Mouse (Mus musculus): ENCODE results near the gene Pgap3.
A peak's percentile ranks its signal among the peaks of the same experiment; 100 is the strongest.

Gene Pgap3

DNA sequence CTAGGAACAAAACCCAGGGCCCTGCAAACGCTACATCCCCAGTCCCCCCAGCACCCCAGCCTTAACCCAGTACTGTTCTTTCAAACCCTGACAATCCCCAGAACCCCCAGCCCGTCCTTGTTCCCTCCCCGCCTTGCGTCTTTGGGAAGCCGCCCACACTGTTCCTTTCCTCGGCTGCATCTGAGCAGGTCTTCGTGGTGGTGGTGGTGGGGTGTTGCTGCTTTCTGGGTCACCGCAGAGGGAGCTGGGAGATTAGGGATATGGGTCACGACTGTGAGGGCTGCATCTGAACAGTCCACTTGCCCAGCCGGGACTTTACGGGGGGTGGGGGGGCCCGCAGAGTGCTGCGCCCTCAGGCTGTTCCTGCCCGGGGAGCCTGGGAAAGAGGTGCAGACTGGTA, 45.8 kb downstream of the Pgap3 start:
- DNase-seq (ENCODE audit: low spot score), result no peak

DNA sequence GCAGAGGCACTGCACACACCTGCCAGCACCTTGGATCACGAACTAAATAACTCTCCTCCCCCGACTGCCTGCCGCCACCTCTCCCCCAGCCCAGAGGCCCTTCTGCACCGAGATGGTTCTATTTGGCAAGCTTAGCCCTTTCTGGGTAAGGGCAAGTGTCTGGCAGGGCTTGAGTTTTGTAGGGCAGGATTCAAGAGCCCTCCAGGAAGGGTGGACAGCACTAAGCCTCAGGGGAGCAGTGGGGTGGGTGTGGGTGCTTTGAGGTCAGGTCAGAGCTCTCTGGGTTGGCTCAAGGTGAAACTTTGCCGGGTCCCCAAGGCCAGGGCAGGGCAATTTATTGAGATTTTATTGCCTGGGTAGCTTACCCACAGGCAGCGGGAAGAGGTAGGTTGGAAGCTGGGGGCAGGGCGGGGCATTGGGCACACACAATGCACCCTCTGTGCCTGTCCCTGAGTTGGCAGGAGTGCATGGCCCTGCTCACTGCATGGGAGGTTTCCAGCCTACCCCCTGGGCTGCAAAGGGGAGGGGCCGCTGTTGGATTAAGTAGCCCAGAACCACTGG, 46.6 kb downstream of the Pgap3 start:
- DNase-seq (ENCODE audit: low spot score), result no peak

DNA sequence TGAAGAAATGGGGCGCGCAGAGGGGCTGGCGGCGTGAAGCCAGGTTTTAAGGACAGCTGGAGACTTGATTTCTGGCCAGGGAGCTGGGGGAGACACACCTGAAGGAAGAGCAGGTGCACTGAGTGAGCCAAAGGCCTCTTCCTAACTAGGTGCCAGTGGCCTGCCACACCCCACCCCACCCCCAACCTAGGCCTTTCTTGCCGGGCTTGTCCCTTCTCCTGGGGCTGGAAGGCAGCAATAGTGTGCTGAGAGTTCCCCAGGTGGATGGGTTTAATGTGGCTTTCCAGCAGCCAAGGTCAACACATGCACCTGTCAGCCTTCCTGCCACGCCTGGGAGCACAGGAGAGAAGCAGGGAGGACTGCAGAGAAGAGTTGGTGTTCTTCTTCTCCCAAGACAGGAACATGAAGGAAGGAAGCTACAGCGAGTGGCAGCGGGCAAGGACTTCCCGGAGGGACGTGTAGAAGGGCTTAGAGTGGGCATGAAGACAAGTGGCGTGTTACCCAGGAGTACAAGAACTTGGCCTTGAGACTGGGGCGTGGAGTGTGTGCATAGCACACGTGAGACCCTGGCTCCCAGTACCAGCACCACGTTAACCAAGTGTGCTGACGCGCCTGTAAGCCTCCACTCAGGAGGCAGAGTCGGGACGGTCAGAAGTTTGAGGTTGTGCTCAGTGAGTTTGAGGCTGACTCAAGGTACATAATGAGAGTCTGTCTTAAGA, 47.9 kb downstream of the Pgap3 start:
- DNase-seq (ENCODE audit: low spot score), result no peak

DNA sequence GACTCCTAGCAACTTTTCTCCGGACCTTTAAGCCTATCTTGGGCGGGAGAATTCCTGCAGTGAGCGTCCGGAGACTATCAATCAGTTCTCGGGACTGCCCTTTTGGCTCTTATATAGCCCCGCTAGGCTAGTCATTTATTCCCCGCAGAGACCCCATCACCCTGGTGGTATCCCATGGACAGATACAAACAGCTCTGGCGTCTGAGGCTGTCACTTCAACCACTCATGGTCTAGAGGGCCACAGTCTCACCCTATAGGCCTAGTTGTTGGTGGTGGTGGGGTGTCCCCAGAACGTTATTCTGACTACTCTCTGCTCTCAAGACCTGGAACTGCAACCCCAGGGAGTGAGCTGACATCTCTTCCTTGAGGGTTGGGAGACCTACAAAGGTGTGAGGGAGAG, 51.0 kb downstream of the Pgap3 start:
- DNase-seq (ENCODE audit: low spot score), result no peak

DNA sequence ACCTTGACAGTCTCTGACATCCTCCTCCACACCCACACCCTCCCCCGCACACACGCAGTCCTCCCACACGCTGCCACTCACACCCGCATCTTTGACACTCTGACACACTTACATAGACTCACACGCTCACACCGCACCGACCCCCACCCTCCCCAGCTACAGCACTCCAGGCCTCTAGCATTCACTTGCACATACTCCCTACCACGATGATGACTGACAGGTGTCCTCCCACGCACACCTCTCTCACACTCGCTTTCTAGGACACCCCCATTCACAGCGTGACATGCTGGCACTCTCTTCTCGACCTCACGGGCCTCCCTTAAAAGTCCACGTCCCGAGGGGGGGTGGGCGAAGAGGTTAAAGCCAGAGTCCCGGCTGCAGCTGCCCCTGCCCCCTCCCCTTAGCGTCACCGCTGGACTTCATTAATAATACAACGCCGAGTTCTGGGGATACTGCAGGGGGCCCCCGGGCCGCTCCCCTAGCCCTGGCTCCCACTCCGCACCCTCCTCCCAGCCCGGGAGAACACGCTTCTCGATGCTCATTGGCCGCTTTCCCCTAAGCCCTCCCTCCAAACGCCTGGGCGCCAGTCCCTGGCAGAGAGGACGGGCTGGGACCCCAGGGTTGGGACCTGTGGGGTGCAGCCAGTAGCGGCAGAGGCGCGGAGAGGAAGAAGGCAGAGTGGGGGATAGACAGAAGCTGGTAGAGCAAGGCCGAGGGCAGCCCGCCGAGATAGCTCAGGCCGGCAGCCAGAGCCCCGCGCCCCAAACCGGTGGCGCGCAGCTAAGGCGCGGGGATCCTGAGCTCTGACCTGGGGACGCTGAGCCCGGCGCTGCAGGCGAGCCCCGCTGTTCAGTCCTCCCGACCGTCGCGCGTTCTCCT, 52.0 kb downstream of the Pgap3 start, which contains the start of gene Ppp1r1b:
Gene Ppp1r1b, plus strand, starts transcription at position 322 of the 879 bp plus-strand sequence.
- peak; percentile 36 for DNase-seq (ENCODE audit: low spot score)

DNA sequence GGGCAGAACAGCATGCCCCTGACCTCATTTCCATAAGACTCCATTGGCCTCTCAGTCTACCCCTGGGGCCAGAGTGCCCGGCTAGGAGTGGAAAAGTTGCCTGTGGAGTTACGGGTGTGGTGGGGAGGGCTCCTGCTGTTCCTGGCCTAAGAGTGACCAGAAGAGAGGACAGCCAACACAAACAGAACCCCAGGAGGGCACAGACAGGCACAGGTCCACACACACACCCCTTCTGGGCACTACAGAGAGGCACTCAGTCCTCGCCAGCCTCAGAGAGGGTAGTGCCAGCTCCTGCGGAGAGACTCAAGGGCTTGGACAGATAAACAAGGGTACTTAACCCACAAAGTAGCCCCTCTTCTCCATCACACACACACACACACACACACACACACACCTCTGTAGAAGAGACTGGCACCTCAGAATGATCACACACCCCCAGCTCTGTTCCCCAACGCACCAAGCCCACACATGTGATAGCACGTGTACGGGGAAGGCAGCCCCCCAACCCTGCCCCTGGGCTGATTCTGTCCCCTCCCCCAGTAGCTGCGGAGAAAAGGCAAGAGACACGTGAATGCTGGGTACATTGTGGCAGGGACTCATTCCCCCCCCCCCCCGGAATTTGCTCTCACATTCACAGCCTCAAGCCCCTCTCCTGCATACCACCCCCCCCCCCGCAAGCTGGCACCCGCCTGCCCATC, 52.8 kb downstream of the Pgap3 start:
- DNase-seq (ENCODE audit: low spot score), result no peak

DNA sequence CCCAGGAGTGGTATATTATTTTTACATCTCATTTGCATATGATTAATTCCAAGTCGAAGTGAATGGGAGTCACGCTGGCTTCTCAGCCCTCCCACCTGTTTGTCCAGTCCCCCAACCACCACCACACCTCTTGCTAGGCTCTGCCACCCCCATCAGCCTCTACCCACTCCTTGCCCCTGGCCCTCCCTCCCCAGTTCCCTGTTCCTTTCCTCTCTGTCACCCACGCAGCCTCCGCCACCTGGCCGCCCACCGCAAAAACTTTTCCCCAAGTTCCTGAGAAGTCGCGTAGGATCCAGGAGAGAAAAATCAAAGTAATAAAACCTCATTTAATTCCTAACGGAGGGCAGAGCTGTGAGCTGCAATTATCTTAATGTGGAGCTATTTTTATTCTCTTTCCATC, 54.1 kb downstream of the Pgap3 start:
- DNase-seq (ENCODE audit: low spot score), result no peak

DNA sequence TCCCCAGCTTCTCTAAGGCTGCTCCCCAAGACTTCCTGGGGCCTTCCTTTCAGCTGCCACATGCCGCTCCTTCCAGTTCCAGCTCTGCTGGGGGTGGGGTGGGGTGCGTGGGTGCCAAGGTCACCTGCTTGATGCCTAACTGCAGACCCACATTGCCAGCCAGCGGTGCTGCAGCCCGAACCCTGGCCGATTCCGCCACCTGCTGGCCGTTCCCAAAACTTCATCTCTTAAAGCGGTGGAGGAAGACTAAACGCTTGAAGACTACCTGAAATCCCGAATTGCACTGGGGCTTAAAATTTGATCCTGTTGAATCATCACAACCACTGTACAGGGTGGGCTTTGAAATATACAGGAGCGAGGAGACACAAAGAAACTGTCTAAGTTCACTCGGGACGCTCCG, 55.0 kb downstream of the Pgap3 start:
- peak; percentile 80 for DNase-seq (ENCODE audit: low spot score)

DNA sequence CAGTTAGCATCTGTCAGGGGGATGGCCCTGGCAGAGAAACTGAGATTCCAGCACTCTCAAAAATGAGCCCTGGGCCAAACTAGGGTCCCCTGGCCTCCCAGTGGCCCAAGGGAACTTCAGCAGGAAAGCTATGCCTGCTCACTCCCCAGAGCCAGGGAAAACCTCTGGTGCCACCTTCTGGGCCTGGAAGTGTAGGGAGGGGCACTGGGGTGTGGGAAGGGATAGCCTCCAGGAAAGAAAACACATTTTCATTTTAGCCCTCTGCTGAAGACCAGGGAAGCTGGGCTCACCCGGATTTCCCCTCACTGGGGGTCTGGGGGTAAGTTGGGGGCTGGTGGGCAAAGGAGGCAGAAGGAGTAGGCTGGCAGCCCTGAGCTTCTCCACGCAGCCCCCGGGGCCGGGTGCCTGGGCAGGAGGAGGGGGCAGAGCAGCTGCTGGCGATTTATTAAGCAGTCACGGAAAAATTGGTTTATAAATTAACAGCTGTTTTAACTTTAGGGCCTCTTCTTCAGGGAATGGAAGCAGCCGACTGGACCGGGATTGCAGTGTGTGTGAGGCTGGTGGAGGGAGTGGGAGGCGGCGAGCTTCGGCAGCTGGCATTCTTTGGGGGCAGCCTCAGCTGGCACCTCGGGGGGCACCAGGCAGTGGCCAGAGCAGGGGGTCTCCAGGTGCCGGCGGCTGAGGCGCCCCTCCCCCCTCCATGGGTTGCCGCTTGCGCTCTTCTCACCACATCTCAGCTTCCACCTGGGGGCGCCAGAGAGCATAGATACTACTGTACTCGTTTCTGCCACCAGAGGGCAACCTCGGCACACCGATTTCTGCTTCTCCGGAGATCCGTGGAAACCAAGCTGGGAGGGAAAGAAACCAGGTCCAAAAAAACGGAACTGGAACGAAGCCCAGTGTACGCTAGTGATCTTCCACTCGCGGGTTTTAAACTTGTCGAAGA, 58.0 kb downstream of the Pgap3 start:
- DNase-seq (ENCODE audit: low spot score), result peak; percentile 91

DNA sequence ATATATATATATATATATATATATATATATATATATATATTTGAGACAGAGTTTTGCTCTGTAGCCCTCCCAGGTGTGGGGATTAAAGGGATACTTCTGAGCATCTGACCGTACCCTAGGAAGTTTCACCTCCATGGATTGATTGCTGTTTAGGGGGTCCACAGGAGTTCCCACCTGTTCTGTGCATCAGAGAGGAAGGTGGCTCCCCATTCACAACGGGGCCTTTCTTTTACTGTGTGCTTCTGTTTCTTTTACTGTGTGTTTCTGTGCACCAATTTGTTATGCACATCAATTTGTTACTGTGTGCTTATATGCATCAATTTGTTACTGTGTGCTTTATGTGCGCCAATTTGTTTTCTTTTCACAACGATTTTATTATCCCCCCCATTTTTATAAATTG, 59.1 kb downstream of the Pgap3 start:
- DNase-seq (ENCODE audit: low spot score), result no peak

DNA sequence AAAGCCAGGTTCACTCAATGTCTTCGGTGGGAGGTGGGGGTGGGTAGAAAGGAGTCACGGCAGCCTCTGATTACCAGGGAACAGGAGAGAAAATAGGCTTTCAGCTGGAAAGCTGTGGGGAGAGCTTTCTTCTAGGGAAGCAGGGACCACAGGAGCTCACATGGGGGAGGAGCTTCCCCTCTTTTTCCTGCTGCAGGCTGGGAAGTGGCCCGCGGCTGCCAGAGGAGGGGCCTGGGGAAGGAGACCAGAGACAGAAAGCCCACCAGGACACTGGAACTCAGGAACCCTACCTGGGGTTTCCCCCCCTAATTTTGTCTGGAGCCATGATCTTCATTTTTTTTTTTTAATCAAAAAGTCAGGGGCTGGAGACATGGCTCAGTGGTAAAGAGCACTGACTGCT, 59.7 kb downstream of the Pgap3 start:
- DNase-seq (ENCODE audit: low spot score), result no peak

DNA sequence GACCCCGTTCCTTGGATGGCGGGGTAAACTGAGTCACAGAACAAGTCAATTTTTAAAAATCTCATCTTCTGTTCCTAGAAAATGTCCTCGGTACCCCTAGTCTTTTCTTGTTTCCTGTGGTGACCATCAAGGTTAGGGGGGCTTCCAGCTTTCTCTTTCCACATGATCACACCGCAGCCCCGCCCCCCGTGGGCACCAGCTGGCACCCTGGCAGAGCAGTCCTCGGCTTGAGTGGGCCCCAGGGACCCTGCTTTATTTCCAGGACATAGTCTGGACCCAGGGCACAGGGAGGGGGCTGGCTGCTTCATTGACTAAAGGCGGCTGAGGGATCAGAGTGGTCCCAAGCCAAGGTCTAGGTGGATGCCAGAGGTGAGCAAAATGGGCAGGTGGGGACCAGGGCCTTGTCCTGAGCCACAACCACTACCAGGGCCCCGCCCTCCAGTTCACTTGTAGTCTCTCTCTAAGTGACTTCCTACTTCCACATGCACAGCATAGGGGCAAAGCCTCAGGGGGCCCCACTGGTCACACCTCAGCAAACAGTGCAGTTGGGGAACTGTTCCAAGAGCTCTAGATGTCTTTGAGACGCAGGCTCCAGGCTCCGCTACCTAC, 60.5 kb downstream of the Pgap3 start:
- DNase-seq (ENCODE audit: low spot score), result no peak

DNA sequence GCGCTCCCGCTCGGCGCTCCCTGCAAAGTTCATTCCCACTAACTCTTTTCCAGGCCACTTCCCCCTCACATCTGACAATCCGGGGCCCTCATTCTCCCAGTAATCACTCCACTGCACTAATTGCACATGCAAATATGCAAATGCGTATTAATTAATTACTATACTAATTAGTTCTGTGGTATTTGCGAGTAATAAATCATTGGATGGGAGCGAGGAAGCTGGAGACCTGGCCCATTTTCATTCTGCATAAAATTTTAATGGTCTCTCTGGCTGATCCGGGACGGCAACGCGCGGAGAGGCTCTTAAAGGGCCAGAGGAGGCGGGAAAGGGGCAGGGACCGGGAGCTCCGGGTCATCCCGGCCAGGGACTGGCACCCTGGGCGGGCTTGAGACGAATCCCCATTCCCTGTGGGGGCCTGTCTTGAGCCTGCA, 61.2 kb downstream of the Pgap3 start:
- no peak for DNase-seq (ENCODE audit: low spot score)
